Mouse (Mus musculus) G1E (cell line): Measurements from ENCODE around the gene Eef1akmt2. TPM values are rescaled to one million over a fixed set of nuclear protein-coding genes. Genes with fewer than 3 reads are reported as not detected.

Source experiments
- ATAC-seq: 2 replicates; pipeline ENCODE4 v1.8.0; 2016; ENCODE audit warnings: mild to moderate bottlenecking; ENCODE audit not compliant: insufficient number of reproducible peaks, poor library complexity, low FRiP score, severe bottlenecking; ENCODE audit errors: extremely low read depth
- DNase-seq: peaks from one replicate; pipeline ENCODE4 v3.0.0; 2012; ENCODE audit warnings: low spot score
- H3K27me3 ChIP-seq: 2 replicates; pipeline ENCODE4 v1.6.1; 2012; ENCODE audit warnings: mild to moderate bottlenecking, low read length, inconsistent platforms; ENCODE audit not compliant: insufficient read depth
- H3K36me3 ChIP-seq: replicated peaks from 2 replicates; pipeline ENCODE3; 2012; ENCODE audit warnings: mild to moderate bottlenecking, inconsistent platforms
- H3K4me1 ChIP-seq: 2 replicates; pipeline ENCODE4 v1.6.1; 2012; ENCODE audit warnings: low read depth, low read length, inconsistent platforms, mixed read lengths; ENCODE audit not compliant: insufficient read depth
- H3K4me3 ChIP-seq: 2 replicates; pipeline ENCODE4 v1.5.1; 2012; ENCODE audit warnings: low read depth, mild to moderate bottlenecking, inconsistent platforms, low read length, moderate library complexity, mixed read lengths
- H3K9me3 ChIP-seq: replicated peaks from 2 replicates; pipeline ENCODE4 v1.6.1; 2012; ENCODE audit warnings: inconsistent platforms
- CTCF ChIP-seq: IDR thresholded peaks from 2 replicates; pipeline ENCODE4 v1.5.1; 2012; ENCODE audit warnings: low read depth, low read length, inconsistent platforms, mixed read lengths
- GATA1 ChIP-seq: IDR thresholded peaks from 2 replicates; pipeline ENCODE4 v1.6.1; 2012; ENCODE audit warnings: borderline replicate concordance, low read length, inconsistent platforms, mixed read lengths
- GATA2 ChIP-seq: IDR thresholded peaks from 2 replicates; pipeline ENCODE4 v1.6.1; 2012; ENCODE audit warnings: low read depth, low read length, inconsistent platforms, borderline replicate concordance
- POLR2AphosphoS5 ChIP-seq: IDR thresholded peaks from 2 replicates; pipeline ENCODE4 v1.6.1; 2012; ENCODE audit warnings: low read depth, low read length, inconsistent platforms; ENCODE audit not compliant: insufficient replicate concordance
- TAL1 ChIP-seq: conservative IDR thresholded peaks from 2 replicates; pipeline ENCODE4 v1.6.1; 2012; ENCODE audit warnings: low read depth, low read length, inconsistent platforms, mixed read lengths
- polyA plus RNA-seq: library from polyadenylated mRNA; stranded (reverse); fragments of >175 nt; gene quantifications from 2 replicates; pipeline ENCODE4 v1.2.3, GENCODE M21; 2012
- total RNA-seq, 2 experiments: library from RNA; stranded (forward) in 1 of 2; stranded (reverse) in 1 of 2; fragments of 200-1000 nt in 1 of 2; fragments of >200 nt in 1 of 2; fragmentation: Nextera tagmentation in 1 of 2; gene quantifications; 2 replicates each; pipeline ENCODE4 v1.2.3; 2014 to 2017

The Eef1akmt2 gene
- total and polyA plus RNA-seq, 3 experiments = 16.5 to 74.1 (median 28.4) TPM

- DNase-seq (no peak), ATAC-seq (no peak)
- H3K4me1 ChIP-seq = peaks cover 82% of the 10 kb centered on the region
- no peak for TF ChIP-seq CTCF
- no peak for TF ChIP-seq GATA1
- no peak for TF ChIP-seq GATA2
- no peak for TF ChIP-seq TAL1
- TF ChIP-seq POLR2AphosphoS5 = no peak
- H3K27me3 ChIP-seq = no peaks in the 10 kb centered on the region
- no peaks in the 10 kb centered on the region for H3K9me3 ChIP-seq
- H3K36me3 ChIP-seq = peaks cover 80% of the 10 kb centered on the region
- H3K4me3 ChIP-seq = no peak overlapping the region; the same call in 1 of the 2 replicates
Observed at GRCm38 (mm10) chr7:132804461-132804860, 48.0 kb downstream of the Eef1akmt2 start.

- DNase-seq (peak; percentile 60), ATAC-seq (peak; percentile 66)
- Histone ChIP-seq H3K4me1 (peaks cover 77% of the 10 kb centered on the region), H3K9me3 (no peaks in the 10 kb centered on the region), H3K4me3 (no peak overlapping the region), H3K36me3 (peaks cover 85% of the 10 kb centered on the region), H3K27me3 (no peaks in the 10 kb centered on the region)
- TF ChIP-seq TAL1 (no peak), POLR2AphosphoS5 (no peak), GATA1 (no peak), GATA2 (no peak)
Observed at GRCm38 (mm10) chr7:132803962-132804361, 48.5 kb downstream of the Eef1akmt2 start.

GRCm38 (mm10) chr7:132803336-132803735, 49.1 kb downstream of the Eef1akmt2 start:
- Histone ChIP-seq H3K27me3 (no peaks in the 10 kb centered on the region), H3K9me3 (no peaks in the 10 kb centered on the region), H3K4me1 (peaks cover 71% of the 10 kb centered on the region), H3K36me3 (peaks cover 91% of the 10 kb centered on the region), H3K4me3 (no peak overlapping the region)
- no peak for ATAC-seq
- DNase-seq = no peak
- TF ChIP-seq TAL1 (no peak), GATA1 (no peak), CTCF (no peak), GATA2 (no peak), POLR2AphosphoS5 (no peak)

GRCm38 (mm10) chr7:132802691-132803090, 49.8 kb downstream of the Eef1akmt2 start:
- no peaks in the 10 kb centered on the region for H3K9me3 ChIP-seq
- TF ChIP-seq GATA2 = no peak
- no peak for TF ChIP-seq TAL1
- TF ChIP-seq POLR2AphosphoS5 = no peak
- no peak for TF ChIP-seq CTCF
- no peak for TF ChIP-seq GATA1

GRCm38 (mm10) chr7:132802066-132802465, 50.4 kb downstream of the Eef1akmt2 start:
- DNase-seq (no peak), ATAC-seq (no peak)
- no peak overlapping the region for H3K4me3 ChIP-seq
- TF ChIP-seq TAL1 (no peak), GATA1 (no peak), CTCF (no peak), GATA2 (no peak), POLR2AphosphoS5 (no peak)
- H3K4me1 ChIP-seq = peaks cover 59% of the 10 kb centered on the region
- H3K27me3 ChIP-seq = no peaks in the 10 kb centered on the region
- no peaks in the 10 kb centered on the region for H3K9me3 ChIP-seq
- peaks cover 93% of the 10 kb centered on the region for H3K36me3 ChIP-seq

More at GRCm38 (mm10) chr7:132802691-132803090, 49.8 kb downstream of the Eef1akmt2 start:
- no peak overlapping the region for H3K4me3 ChIP-seq
- ATAC-seq (no peak), DNase-seq (no peak)
- peaks cover 94% of the 10 kb centered on the region for H3K36me3 ChIP-seq
- H3K4me1 ChIP-seq = peaks cover 66% of the 10 kb centered on the region
- H3K27me3 ChIP-seq = no peaks in the 10 kb centered on the region

GRCm38 (mm10) chr7:132801509-132801908, 51.0 kb downstream of the Eef1akmt2 start:
- H3K27me3 ChIP-seq = no peaks in the 10 kb centered on the region
- TF ChIP-seq POLR2AphosphoS5 (no peak), TAL1 (no peak), CTCF (no peak), GATA1 (no peak), GATA2 (no peak)
- no peaks in the 10 kb centered on the region for H3K9me3 ChIP-seq
- H3K4me1 ChIP-seq = peaks cover 54% of the 10 kb centered on the region
- H3K36me3 ChIP-seq = peaks cover 90% of the 10 kb centered on the region
- ATAC-seq (no peak), DNase-seq (no peak)
- no peak overlapping the region for H3K4me3 ChIP-seq

- Histone ChIP-seq H3K4me3 (no peak overlapping the region), H3K27me3 (no peaks in the 10 kb centered on the region), H3K4me1 (peaks cover 48% of the 10 kb centered on the region), H3K9me3 (no peaks in the 10 kb centered on the region), H3K36me3 (peaks cover 90% of the 10 kb centered on the region)
- ATAC-seq (no peak), DNase-seq (no peak)
- TF ChIP-seq GATA2 (no peak), TAL1 (no peak), POLR2AphosphoS5 (no peak), GATA1 (no peak), CTCF (no peak)
Observed at GRCm38 (mm10) chr7:132800868-132801267, 51.6 kb downstream of the Eef1akmt2 start.
